In the genomic region with DNA sequence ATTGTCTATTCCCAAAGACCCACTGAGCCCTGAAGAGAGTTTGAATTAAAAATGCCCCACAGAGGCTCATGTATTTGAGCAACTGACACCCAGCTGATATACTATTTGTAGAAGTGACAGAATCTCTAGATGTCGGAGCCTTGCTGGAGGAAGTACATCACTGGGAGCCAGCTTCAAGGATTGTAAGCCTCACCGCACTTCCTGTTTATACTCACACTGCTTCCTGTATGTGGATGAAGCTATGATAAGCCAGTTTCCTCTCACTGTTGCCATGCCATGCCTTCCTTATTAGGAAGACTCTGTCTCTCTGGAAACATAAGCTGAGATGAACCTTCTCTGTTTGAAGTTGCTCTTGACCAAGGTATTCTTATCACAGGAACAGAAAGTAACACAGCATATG, we compare ENCODE assay signal across 18 mouse cellular contexts.
DNase-seq lines count a peak whose midpoint lies in the region; ATAC-seq lines count a peak whose summit lies in the region.
"Had no signal": no experiment of that assay in that cellular context is flagged by ENCODE, and none has a peak within 500 bp of the region (broad histone marks: within the 10 kb centered on the region; RNA-seq: fewer than 3 reads in every experiment).

No protein-coding gene starts in this region.

- peak; percentile 10 for DNase-seq in kidney, adult 11 months
- peak; percentile 9 for DNase-seq in 416B (ENCODE audit: low read depth)
- peak; percentile 76 for DNase-seq in lung, postnatal 36 days
- DNase-seq in retina, postnatal 1 day: no peak
- DNase-seq: adrenal gland, postnatal 14 days; cerebellum, adult 8-10 months; kidney, postnatal 14 days; layer of hippocampus, adult 9-11 months; right cerebral cortex, postnatal 4 days had no signal

- H3K9ac ChIP-seq in kidney, embryonic 14.5 days (ENCODE audit: low read depth, low read length): no peak overlapping the region
- H3K9ac ChIP-seq: limb, embryonic 15.5 days; neural tube, embryonic 13.5 days had no signal

- no peak overlapping the region for H3K27ac ChIP-seq in kidney, embryonic 14.5 days (ENCODE audit: low read depth, low read length)
- H3K27ac ChIP-seq: limb, embryonic 15.5 days; neural tube, embryonic 13.5 days had no signal

- H3K36me3 ChIP-seq in kidney, embryonic 14.5 days (ENCODE audit: control insufficient read depth, insufficient read depth, low read length): no peaks in the 10 kb centered on the region
- H3K36me3 ChIP-seq: G1E; limb, embryonic 15.5 days; neural tube, embryonic 13.5 days had no signal

- H3K4me1 ChIP-seq in kidney, embryonic 14.5 days (ENCODE audit: control insufficient read depth, insufficient read depth, low read length): no peaks in the 10 kb centered on the region
- H3K4me1 ChIP-seq: limb, embryonic 15.5 days; neural tube, embryonic 13.5 days had no signal

- H3K4me2 ChIP-seq in kidney, embryonic 14.5 days (replicated peaks; ENCODE audit: low read depth, low read length): no peak overlapping the region
- H3K4me2 ChIP-seq: limb, embryonic 15.5 days; neural tube, embryonic 13.5 days had no signal

- 86% methylated on average over 2 of the region's 2 CpGs for WGBS in kidney, embryonic 14.5 days

- ATAC-seq in kidney, embryonic 14.5 days (ENCODE audit: low FRiP score, low TSS enrichment): no peak
- peak; percentile 39; the same call in 1 of the 2 replicates for ATAC-seq in common myeloid progenitor, adult 5-6 weeks (replicated peaks; ENCODE audit: low read depth, poor library complexity, severe bottlenecking)
- no peak for ATAC-seq in erythroid progenitor cell, adult 5-6 weeks (replicated peaks; ENCODE audit: low FRiP score, poor library complexity, severe bottlenecking)
- ATAC-seq: forebrain, embryonic 14.5 days; inflammation-experienced regulatory T-cells, adult 6 months; midbrain, embryonic 16.5 days had no signal

- no peaks in the 10 kb centered on the region for H3K27me3 ChIP-seq in kidney, embryonic 14.5 days (ENCODE audit: control insufficient read depth, insufficient read depth, low read length)
- H3K27me3 ChIP-seq: limb, embryonic 15.5 days; neural tube, embryonic 13.5 days had no signal

- no peak overlapping the region for H3K4me3 ChIP-seq in kidney, embryonic 14.5 days (ENCODE audit: low read length)
- H3K4me3 ChIP-seq: limb, embryonic 15.5 days; neural tube, embryonic 13.5 days had no signal

- H3K9me3 ChIP-seq in kidney, embryonic 14.5 days (ENCODE audit: control insufficient read depth, low read length): 0 out of 2 replicates have a peak, but pooled peaks cover 3% of the 10 kb centered on the region
- H3K9me3 ChIP-seq: limb, embryonic 15.5 days; neural tube, embryonic 13.5 days had no signal
